Mouse (Mus musculus): ENCODE measurements at regions not wholly inside any gene's neighbourhood (a gene's known extent, or its start where the extent isn't known, plus 50 kb on each side); places are given as distances from the start of the nearest gene placed in this dataset.

DNA sequence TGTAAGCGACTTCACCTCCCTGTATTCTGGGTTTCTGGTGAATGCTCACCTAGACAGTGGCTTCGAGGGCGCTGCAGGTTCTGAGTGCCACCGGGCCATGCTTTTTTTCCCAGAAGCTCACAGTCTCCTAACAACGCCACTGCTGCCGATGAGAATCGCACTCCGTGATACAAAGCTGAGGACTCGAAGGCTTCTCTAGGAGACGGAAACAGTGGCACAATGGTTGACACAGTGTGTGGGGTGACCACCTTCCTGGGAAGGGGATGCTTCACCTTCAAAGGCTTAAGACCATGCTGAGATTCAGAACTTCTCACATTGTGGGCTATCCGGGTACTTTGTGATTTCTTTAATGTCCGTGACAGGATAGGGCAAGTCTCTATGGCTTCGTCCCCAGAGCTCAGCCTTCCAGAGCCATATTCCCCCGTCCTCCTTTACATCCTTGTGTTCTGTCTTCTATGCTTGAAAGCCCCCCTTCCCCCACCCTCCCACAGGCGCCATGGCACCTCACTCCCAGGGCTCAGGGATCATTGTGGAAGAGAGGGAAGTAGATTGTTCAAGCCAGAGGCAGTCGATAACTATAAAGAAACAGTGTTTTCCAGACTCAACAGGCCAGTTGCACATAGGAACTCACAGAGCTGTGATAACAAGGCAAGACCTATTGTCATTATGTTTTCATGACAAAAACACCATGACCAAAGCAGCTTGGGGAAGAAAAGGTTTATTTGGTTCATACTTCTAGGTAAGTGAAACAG lies 79.3 kb upstream of the Cpm start:
- no peaks in the 10 kb centered on the region for H3K27me3 ChIP-seq (ENCODE audit: control insufficient read depth, insufficient read depth, low read length)
- 93% methylated on average over 16 of the region's 16 CpGs for WGBS
- no peak overlapping the region for H3K4me3 ChIP-seq (ENCODE audit: low read depth, low read length)
- DNase-seq (ENCODE audit: low spot score) (no peak), ATAC-seq (ENCODE audit: low FRiP score, low TSS enrichment) (no peak)
- no peak overlapping the region for H3K9ac ChIP-seq (ENCODE audit: low read length)
- no peaks in the 10 kb centered on the region for H3K4me1 ChIP-seq (replicated peaks; ENCODE audit: control insufficient read depth, insufficient read depth)
- H3K36me3 ChIP-seq (ENCODE audit: control insufficient read depth, insufficient read depth, low read length) = no peaks in the 10 kb centered on the region
- H3K27ac ChIP-seq (replicated peaks) = no peak overlapping the region
- H3K9me3 ChIP-seq (ENCODE audit: control insufficient read depth, low read length) = no peaks in the 10 kb centered on the region
- TF ChIP-seq EP300 (optimal IDR thresholded peaks at IDR 0.05) (no peak), CTCF (IDR thresholded peaks at IDR 0.05; ENCODE audit: low read depth) (no peak)
- no peak overlapping the region for H3K4me2 ChIP-seq (replicated peaks; ENCODE audit: low read depth)

DNA sequence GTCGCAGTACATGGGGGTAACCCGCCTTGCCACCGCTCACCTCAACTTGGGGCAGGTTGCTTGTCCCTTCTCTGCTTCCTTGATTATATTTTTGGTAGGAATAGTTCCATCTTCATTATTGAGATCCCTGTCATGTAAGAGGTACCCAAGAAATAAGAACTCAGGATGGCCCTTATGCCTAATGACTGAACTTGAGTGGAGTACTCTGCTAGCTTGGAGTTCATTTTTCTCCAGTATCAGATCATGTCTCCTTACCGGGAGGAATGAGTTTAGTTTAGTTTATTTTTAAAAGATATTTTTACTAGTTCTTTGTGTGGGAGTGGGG lies 79.8 kb upstream of the Cpm start:
- Histone ChIP-seq H3K9ac (ENCODE audit: low read length) (no peak overlapping the region), H3K27ac (replicated peaks) (no peak overlapping the region), H3K36me3 (ENCODE audit: control insufficient read depth, insufficient read depth, low read length) (no peaks in the 10 kb centered on the region), H3K4me1 (replicated peaks; ENCODE audit: control insufficient read depth, insufficient read depth) (no peaks in the 10 kb centered on the region), H3K9me3 (ENCODE audit: control insufficient read depth, low read length) (no peaks in the 10 kb centered on the region), H3K4me2 (replicated peaks; ENCODE audit: low read depth) (no peak overlapping the region), H3K4me3 (ENCODE audit: low read depth, low read length) (no peak overlapping the region), H3K27me3 (ENCODE audit: control insufficient read depth, insufficient read depth, low read length) (no peaks in the 10 kb centered on the region)
- DNase-seq (ENCODE audit: low spot score) (no peak), ATAC-seq (ENCODE audit: low FRiP score, low TSS enrichment) (no peak)
- TF ChIP-seq EP300 (optimal IDR thresholded peaks at IDR 0.05) (no peak), CTCF (IDR thresholded peaks at IDR 0.05; ENCODE audit: low read depth) (no peak)
- 89% methylated on average over 4 of the region's 4 CpGs for WGBS

DNA sequence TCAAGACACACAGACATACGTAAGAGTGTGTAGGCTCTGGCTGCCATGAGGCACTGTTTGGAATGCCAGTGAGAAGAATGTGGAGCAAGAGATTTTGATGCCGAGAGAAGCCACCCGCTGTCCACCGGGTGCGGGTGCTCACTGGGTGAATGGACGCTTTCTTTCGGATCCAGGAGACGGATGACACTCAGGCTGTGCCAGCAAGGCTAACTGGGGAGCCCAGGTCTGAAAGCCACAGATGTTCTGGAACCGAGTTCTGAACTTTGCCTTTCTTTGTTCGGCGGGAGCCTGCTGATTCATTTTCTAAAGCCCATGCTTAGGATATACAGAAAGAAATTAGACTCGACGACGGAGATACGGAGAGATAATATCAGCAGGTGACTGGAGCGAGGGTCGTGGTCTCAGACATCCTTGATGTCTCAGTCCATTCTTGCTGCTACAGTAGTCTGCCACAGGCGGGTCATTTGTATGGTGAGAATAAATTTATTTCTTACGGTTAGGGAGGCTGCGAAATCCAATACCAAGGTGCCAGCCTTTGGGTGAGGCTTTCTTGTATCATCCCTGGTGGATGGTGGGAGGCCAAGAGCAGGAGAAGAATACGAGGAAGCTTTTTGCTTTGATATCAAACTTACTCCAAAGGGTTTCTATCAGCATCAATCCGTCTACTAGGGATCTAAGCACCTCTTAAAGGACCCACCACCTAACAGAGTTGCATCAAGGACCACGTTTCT lies 80.4 kb upstream of the Cpm start:
- H3K27me3 ChIP-seq (ENCODE audit: control insufficient read depth, insufficient read depth, low read length) = no peaks in the 10 kb centered on the region
- WGBS = 91% methylated on average over 23 of the region's 23 CpGs
- H3K4me3 ChIP-seq (ENCODE audit: low read depth, low read length) = no peak overlapping the region
- no peak overlapping the region for H3K4me2 ChIP-seq (replicated peaks; ENCODE audit: low read depth)
- TF ChIP-seq CTCF (IDR thresholded peaks at IDR 0.05; ENCODE audit: low read depth) (no peak), EP300 (optimal IDR thresholded peaks at IDR 0.05) (no peak)
- DNase-seq (ENCODE audit: low spot score) (no peak), ATAC-seq (ENCODE audit: low FRiP score, low TSS enrichment) (no peak)
- no peak overlapping the region for H3K27ac ChIP-seq (replicated peaks)
- no peak overlapping the region for H3K9ac ChIP-seq (ENCODE audit: low read length)
- H3K36me3 ChIP-seq (ENCODE audit: control insufficient read depth, insufficient read depth, low read length) = no peaks in the 10 kb centered on the region
- no peaks in the 10 kb centered on the region for H3K4me1 ChIP-seq (replicated peaks; ENCODE audit: control insufficient read depth, insufficient read depth)
- no peaks in the 10 kb centered on the region for H3K9me3 ChIP-seq (ENCODE audit: control insufficient read depth, low read length)

DNA sequence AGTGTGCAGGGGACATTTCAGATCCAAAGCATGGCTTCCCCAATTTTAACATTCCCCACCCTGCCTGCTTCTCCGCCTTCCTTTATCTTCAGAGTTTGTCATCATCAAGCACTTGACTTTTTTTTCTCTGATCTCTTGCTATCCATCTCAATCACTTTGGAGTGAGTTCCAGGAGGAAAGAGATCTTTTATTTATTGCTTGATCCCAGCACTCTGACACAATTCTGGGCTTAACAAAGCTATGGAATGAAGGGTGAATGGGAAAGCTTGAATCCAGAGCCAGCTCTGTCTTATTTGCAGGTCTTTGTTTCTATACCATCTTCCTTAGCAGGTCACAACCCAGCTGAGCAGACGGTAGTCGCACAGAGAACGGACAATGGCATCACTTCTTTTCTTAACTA lies 81.0 kb upstream of the Cpm start:
- 82% methylated on average over 4 of the region's 4 CpGs for WGBS

DNA sequence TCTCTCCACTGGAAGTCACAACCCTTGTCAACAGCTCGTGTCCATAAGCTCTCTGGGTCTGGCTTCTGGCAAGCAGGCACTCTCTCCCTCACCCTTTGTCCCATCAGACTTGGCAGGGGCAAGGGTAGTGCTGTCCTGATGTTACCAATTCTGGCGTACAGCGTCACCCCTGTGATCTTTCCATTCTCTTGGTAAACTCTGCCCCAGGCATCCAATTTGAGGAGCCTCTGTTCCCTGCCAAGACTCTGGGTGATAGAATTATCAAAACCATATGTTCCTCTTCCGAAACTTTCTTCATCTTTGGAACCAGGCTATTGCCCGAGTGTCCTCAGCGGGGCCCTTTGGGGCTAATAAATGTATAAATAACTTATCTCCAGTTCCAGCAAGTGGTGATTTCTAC lies 82.0 kb upstream of the Cpm start:
- DNase-seq (ENCODE audit: low spot score) = no peak
- TF ChIP-seq CTCF (IDR thresholded peaks at IDR 0.05; ENCODE audit: low read depth) (no peak), EP300 (optimal IDR thresholded peaks at IDR 0.05) (no peak)

More for the DNA sequence above, 81.0 kb upstream of the Cpm start:
- no peaks in the 10 kb centered on the region for H3K36me3 ChIP-seq (ENCODE audit: control insufficient read depth, insufficient read depth, low read length)
- no peaks in the 10 kb centered on the region for H3K9me3 ChIP-seq (ENCODE audit: control insufficient read depth, low read length)
- no peak overlapping the region for H3K27ac ChIP-seq (replicated peaks)
- H3K4me3 ChIP-seq (ENCODE audit: low read depth, low read length) = no peak overlapping the region
- H3K27me3 ChIP-seq (ENCODE audit: control insufficient read depth, insufficient read depth, low read length) = no peaks in the 10 kb centered on the region
- ATAC-seq (ENCODE audit: low FRiP score, low TSS enrichment) (no peak), DNase-seq (ENCODE audit: low spot score) (no peak)
- TF ChIP-seq CTCF (IDR thresholded peaks at IDR 0.05; ENCODE audit: low read depth) = no peak
- no peak for TF ChIP-seq EP300 (optimal IDR thresholded peaks at IDR 0.05)
- H3K9ac ChIP-seq (ENCODE audit: low read length) = no peak overlapping the region
- no peaks in the 10 kb centered on the region for H3K4me1 ChIP-seq (replicated peaks; ENCODE audit: control insufficient read depth, insufficient read depth)
- no peak overlapping the region for H3K4me2 ChIP-seq (replicated peaks; ENCODE audit: low read depth)

More for the DNA sequence above, 82.0 kb upstream of the Cpm start:
- H3K9ac ChIP-seq (ENCODE audit: low read length) = no peak overlapping the region
- no peaks in the 10 kb centered on the region for H3K4me1 ChIP-seq (replicated peaks; ENCODE audit: control insufficient read depth, insufficient read depth)
- no peaks in the 10 kb centered on the region for H3K36me3 ChIP-seq (ENCODE audit: control insufficient read depth, insufficient read depth, low read length)
- 73% methylated on average over 6 of the region's 6 CpGs for WGBS
- no peak for ATAC-seq (ENCODE audit: low FRiP score, low TSS enrichment)
- no peak overlapping the region for H3K27ac ChIP-seq (replicated peaks)
- no peak overlapping the region for H3K4me3 ChIP-seq (ENCODE audit: low read depth, low read length)
- no peaks in the 10 kb centered on the region for H3K27me3 ChIP-seq (ENCODE audit: control insufficient read depth, insufficient read depth, low read length)
- H3K4me2 ChIP-seq (replicated peaks; ENCODE audit: low read depth) = no peak overlapping the region
- H3K9me3 ChIP-seq (ENCODE audit: control insufficient read depth, low read length) = no peaks in the 10 kb centered on the region
